In genomic region chr2:167887516-167888347, GRCm38 (mm10) we compare ENCODE assay signal across 8 mouse cellular contexts. TPM values are rescaled to one million over a fixed set of nuclear protein-coding genes. Genes with fewer than 3 reads are reported as not detected.
DNase-seq lines count a peak whose midpoint lies in the region; ATAC-seq and TF ChIP-seq lines count a peak whose summit lies in the region.

No protein-coding gene starts in this region.

- no peaks in the 10 kb centered on the region for H3K36me3 ChIP-seq in G1E (replicated peaks)

- DNase-seq in G1E (ENCODE audit: low spot score), result peak; percentile 33
- DNase-seq in adrenal gland, postnatal 10 days, result peak; percentile 80
- peak; percentile 45 for DNase-seq in heart, adult 8-10 months (ENCODE audit: low spot score)
- peak; percentile 82 for DNase-seq in kidney, adult 18-20 months
- DNase-seq in lung, adult 2 months, result peak; percentile 78
- DNase-seq in spleen, postnatal 36 days (ENCODE audit: low spot score in 2 of 2), result peak; percentile 41 to 54
- no peak for DNase-seq in right cerebral cortex, postnatal 10 days (ENCODE audit: low spot score in 2 of 2)
- DNase-seq in cerebellum, adult 11 months, result no peak

- peak; percentile 54 for ATAC-seq in G1E (ENCODE audit: extremely low read depth, insufficient number of reproducible peaks, low FRiP score, poor library complexity, severe bottlenecking)

- no peaks in the 10 kb centered on the region for H3K9me3 ChIP-seq in G1E (replicated peaks)

- peaks cover 64% of the 10 kb centered on the region for H3K27me3 ChIP-seq in G1E (ENCODE audit: insufficient read depth, low read length)

- H3K4me3 ChIP-seq in G1E (ENCODE audit: low read depth, low read length), result peak overlapping the region; percentile 52; the same call in 1 of the 2 replicates
- peak overlapping the region; percentile 40 for H3K4me3 ChIP-seq in lung, adult 2 months (replicated peaks; ENCODE audit: extremely low read depth, low read depth, low read length)

- WGBS in lung, adult 2 months, result 13% methylated on average over 22 of the region's 22 CpGs

- TF ChIP-seq CTCF in G1E (IDR thresholded peaks at IDR 0.05; ENCODE audit: low read depth, low read length), result no peak
- TF ChIP-seq CTCF in lung, adult 2 months (IDR thresholded peaks at IDR 0.05; ENCODE audit: insufficient read depth, low read length), result no peak

- no peak for TF ChIP-seq POLR2A in lung, adult 2 months (IDR thresholded peaks at IDR 0.05; ENCODE audit: borderline replicate concordance, extremely low read depth, low read depth, low read length)

- peaks cover 30% of the 10 kb centered on the region for H3K4me1 ChIP-seq in G1E (ENCODE audit: insufficient read depth, low read depth, low read length)
- H3K4me1 ChIP-seq in lung, adult 2 months (ENCODE audit: control insufficient read depth, insufficient read depth, low read length), result peaks cover 7% of the 10 kb centered on the region

RNA-seq across cellular contexts. Expression of gene Ptpn1, which starts 44.1 kb away (rescaled TPM):
- 16.2 and 23.5 TPM in 2 replicates for total RNA-seq in G1E (2014; fragmentation: Nextera tagmentation)
- total RNA-seq in G1E (2017), result 16.4 and 29.4 TPM in 2 replicates
- 38.1 and 41.7 TPM in 2 replicates for polyA plus RNA-seq in G1E (2012)
- total RNA-seq in adrenal gland, postnatal 10 days (2021), result 10 to 100 TPM; 43.1 to 50.2 TPM
- total RNA-seq in heart, adult 8-10 months (2022), result 10 to 100 TPM; 14.7 to 17.6 (median 16.4) TPM
- polyA plus RNA-seq in lung, adult 2 months (2012; rRNA removed), result 65.9 and 69.9 TPM in 2 replicates

Comparison
In these comparisons a context has a peak if more than half of its experiments do, and no peak if none do; other contexts are left out.
1. DNase-seq: peak in G1E (single experiment), adrenal gland, postnatal 10 days (single experiment), heart, adult 8-10 months (single experiment), kidney, adult 18-20 months (single experiment), lung, adult 2 months (single experiment) and spleen, postnatal 36 days (2 of 2); none in right cerebral cortex, postnatal 10 days (0 of 2) and cerebellum, adult 11 months (single experiment).